Mouse (Mus musculus): Measurements from ENCODE around the gene Hoxa1. TPM values are rescaled to one million over a fixed set of nuclear protein-coding genes. Genes with fewer than 3 reads are reported as not detected.

Gene Hoxa1
- total RNA-seq, 4 experiments from 2014 or later, result not detected

GRCm38 (mm10) chr6:52170898-52171223 is 12.7 kb upstream of the Hoxa1 start:
- no peak for DNase-seq (ENCODE audit: low spot score in 2 of 2)

- no peak for DNase-seq (ENCODE audit: low spot score in 2 of 2)
Measured at GRCm38 (mm10) chr6:52170166-52170897, 12.2 kb upstream of the Hoxa1 start.

GRCm38 (mm10) chr6:52169499-52170165 is 11.5 kb upstream of the Hoxa1 start:
- DNase-seq (ENCODE audit: low spot score in 2 of 2), result no peak

- no peak for DNase-seq (ENCODE audit: low spot score in 2 of 2)
Measured at GRCm38 (mm10) chr6:52168191-52169055, 10.3 kb upstream of the Hoxa1 start.

- no peak for DNase-seq (ENCODE audit: low spot score in 2 of 2)
Measured at GRCm38 (mm10) chr6:52167736-52168161, 9.6 kb upstream of the Hoxa1 start.

GRCm38 (mm10) chr6:52167176-52167575 is 9.1 kb upstream of the Hoxa1 start:
- no peak for DNase-seq (ENCODE audit: low spot score in 2 of 2)

GRCm38 (mm10) chr6:52166431-52167077 is 8.4 kb upstream of the Hoxa1 start:
- no peak for DNase-seq (ENCODE audit: low spot score in 2 of 2)

- no peak for DNase-seq (ENCODE audit: low spot score in 2 of 2)
Measured at GRCm38 (mm10) chr6:52165441-52166370, 7.6 kb upstream of the Hoxa1 start.

GRCm38 (mm10) chr6:52164626-52165440 is 6.7 kb upstream of the Hoxa1 start, which contains the start of gene Hoxa2:
Gene Hoxa2 (minus strand): TSS chr6:52164831.
- DNase-seq (ENCODE audit: low spot score in 2 of 2), result no peak

GRCm38 (mm10) chr6:52164051-52164625 is 6.0 kb upstream of the Hoxa1 start:
- DNase-seq (ENCODE audit: low spot score in 2 of 2), result no peak

- no peak for DNase-seq (ENCODE audit: low spot score in 2 of 2)
Measured at GRCm38 (mm10) chr6:52163366-52164031, 5.4 kb upstream of the Hoxa1 start.

GRCm38 (mm10) chr6:52162611-52163365 is 4.7 kb upstream of the Hoxa1 start:
- DNase-seq (ENCODE audit: low spot score in 2 of 2), result no peak

- DNase-seq (ENCODE audit: low spot score in 2 of 2), result no peak
Measured at GRCm38 (mm10) chr6:52162093-52162380, 3.9 kb upstream of the Hoxa1 start.

GRCm38 (mm10) chr6:52161336-52162092 is 3.4 kb upstream of the Hoxa1 start:
- no peak for DNase-seq (ENCODE audit: low spot score in 2 of 2)

- no peak for DNase-seq (ENCODE audit: low spot score in 2 of 2)
Measured at GRCm38 (mm10) chr6:52160511-52161335, 2.6 kb upstream of the Hoxa1 start.

- no peak for DNase-seq (ENCODE audit: low spot score in 2 of 2)
Measured at GRCm38 (mm10) chr6:52159979-52160378, 1.9 kb upstream of the Hoxa1 start.
